Mouse (Mus musculus): Measurements from ENCODE around the gene Rhbdd1. TPM values are rescaled to one million over a fixed set of nuclear protein-coding genes. Genes with fewer than 3 reads are reported as not detected.

Gene Rhbdd1
- polyA plus RNA-seq, 1 experiment from 2014 or later = 7.6 TPM

DNA sequence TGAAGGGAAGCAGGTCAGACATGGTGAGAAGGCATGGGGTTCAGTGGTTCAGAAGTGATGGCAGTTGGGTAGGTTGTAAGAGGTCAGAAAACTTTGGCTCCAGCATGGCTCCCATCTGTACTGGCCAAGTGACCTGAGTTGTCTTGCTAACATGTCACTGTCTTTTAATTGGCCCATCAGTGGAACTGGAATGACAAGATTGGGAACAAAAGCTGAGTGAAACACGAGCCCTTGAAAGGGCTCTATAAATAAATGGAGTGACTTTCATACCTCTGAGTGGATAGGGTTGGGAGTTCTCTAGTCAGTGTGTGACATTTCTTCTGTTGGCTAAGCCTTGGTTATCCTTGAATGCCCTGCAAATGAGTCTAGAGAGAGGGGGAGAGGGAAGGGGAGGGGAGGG lies 123.9 kb downstream of the Rhbdd1 start:
- Histone ChIP-seq H3K4me2 (replicated peaks) (no peak overlapping the region), H3K27ac (no peak overlapping the region), H3K9ac (no peak overlapping the region), H3K4me3 (no peak overlapping the region), H3K27me3 (no peaks in the 10 kb centered on the region), H3K4me1 (no peaks in the 10 kb centered on the region), H3K36me3 (no peaks in the 10 kb centered on the region), H3K9me3 (no peaks in the 10 kb centered on the region)
- ATAC-seq (ENCODE audit: insufficient number of reproducible peaks, insufficient read depth, low FRiP score, low TSS enrichment) = no peak
- 59% methylated on average over 1 of the region's 1 CpGs for WGBS

DNA sequence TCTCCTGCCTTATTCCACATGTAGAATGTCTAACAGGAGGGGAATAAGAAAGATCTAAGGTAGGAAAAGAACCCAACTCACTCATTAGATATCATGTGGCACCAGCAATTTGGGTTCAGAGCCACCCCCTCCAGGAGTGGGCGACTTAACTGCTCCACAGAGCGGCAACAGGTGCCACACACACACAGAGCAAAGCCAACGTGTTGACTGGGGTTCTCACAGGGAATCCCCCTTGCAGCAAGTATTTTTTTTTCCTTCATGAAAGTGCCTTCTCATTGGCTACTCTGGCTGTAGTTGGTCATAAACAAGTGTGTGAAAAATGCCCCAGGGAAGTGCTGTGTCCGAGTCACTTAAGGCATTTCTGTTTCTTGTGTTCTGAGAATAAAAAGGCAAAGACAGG lies 127.3 kb downstream of the Rhbdd1 start:
- Histone ChIP-seq H3K27ac (no peak overlapping the region), H3K9me3 (no peaks in the 10 kb centered on the region), H3K4me1 (no peaks in the 10 kb centered on the region), H3K4me3 (no peak overlapping the region), H3K9ac (no peak overlapping the region), H3K4me2 (replicated peaks) (no peak overlapping the region), H3K36me3 (no peaks in the 10 kb centered on the region), H3K27me3 (no peaks in the 10 kb centered on the region)
- 56% methylated on average over 4 of the region's 4 CpGs for WGBS
- no peak for ATAC-seq (ENCODE audit: insufficient number of reproducible peaks, insufficient read depth, low FRiP score, low TSS enrichment)

DNA sequence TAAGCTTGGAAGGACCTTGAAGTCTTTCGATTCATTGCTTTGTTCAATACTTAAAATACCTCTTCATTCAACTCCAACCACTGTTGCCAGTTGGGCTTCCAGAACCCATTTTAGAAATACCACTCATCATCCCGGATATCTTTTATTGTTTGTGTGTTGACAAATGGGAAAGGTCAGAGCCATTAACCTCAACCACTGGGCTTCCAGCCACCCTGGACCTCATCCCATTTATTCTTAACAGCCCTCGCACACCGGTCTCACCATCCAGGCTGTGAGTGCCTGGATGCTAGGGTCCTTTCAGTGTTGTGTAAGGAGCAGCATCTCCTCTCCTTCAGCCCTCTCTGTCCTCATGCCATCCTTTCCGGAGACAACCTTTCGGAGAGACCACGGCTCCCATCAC lies 129.8 kb downstream of the Rhbdd1 start:
- ATAC-seq (ENCODE audit: insufficient number of reproducible peaks, insufficient read depth, low FRiP score, low TSS enrichment) = no peak
- no peak overlapping the region for H3K27ac ChIP-seq
- no peak overlapping the region for H3K9ac ChIP-seq
- no peaks in the 10 kb centered on the region for H3K27me3 ChIP-seq
- 88% methylated on average over 7 of the region's 7 CpGs for WGBS
- H3K4me2 ChIP-seq (replicated peaks) = no peak overlapping the region
- H3K4me1 ChIP-seq = no peaks in the 10 kb centered on the region
- no peaks in the 10 kb centered on the region for H3K36me3 ChIP-seq
- no peaks in the 10 kb centered on the region for H3K9me3 ChIP-seq
- no peak overlapping the region for H3K4me3 ChIP-seq

DNA sequence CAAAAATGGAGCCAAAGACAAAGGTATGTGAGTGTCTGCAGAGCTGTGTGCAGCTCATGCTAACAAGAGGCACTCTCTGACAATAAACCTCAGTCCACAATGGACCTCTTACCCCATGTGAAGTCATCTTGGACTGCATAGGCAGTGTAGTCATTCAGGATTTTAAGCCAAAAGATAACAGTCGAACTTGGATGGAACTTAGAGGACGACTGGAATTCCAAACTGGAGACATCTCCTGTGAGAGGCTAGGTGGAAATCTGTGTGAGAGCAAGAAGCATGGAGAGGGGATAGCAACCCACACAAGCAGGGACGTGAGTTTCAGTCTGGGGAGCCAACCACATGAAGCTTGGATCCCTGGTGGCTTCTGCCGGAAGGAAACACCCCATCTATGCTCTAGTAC lies 133.6 kb downstream of the Rhbdd1 start:
- no peak overlapping the region for H3K4me2 ChIP-seq (replicated peaks)
- WGBS = 86% methylated on average over 4 of the region's 4 CpGs
- ATAC-seq (ENCODE audit: insufficient number of reproducible peaks, insufficient read depth, low FRiP score, low TSS enrichment) = no peak
- no peaks in the 10 kb centered on the region for H3K36me3 ChIP-seq
- H3K4me3 ChIP-seq = no peak overlapping the region
- no peak overlapping the region for H3K27ac ChIP-seq
- H3K9me3 ChIP-seq = no peaks in the 10 kb centered on the region
- H3K4me1 ChIP-seq = no peaks in the 10 kb centered on the region; the same call in 1 of the 2 replicates
- H3K27me3 ChIP-seq = no peaks in the 10 kb centered on the region
- no peak overlapping the region for H3K9ac ChIP-seq

DNA sequence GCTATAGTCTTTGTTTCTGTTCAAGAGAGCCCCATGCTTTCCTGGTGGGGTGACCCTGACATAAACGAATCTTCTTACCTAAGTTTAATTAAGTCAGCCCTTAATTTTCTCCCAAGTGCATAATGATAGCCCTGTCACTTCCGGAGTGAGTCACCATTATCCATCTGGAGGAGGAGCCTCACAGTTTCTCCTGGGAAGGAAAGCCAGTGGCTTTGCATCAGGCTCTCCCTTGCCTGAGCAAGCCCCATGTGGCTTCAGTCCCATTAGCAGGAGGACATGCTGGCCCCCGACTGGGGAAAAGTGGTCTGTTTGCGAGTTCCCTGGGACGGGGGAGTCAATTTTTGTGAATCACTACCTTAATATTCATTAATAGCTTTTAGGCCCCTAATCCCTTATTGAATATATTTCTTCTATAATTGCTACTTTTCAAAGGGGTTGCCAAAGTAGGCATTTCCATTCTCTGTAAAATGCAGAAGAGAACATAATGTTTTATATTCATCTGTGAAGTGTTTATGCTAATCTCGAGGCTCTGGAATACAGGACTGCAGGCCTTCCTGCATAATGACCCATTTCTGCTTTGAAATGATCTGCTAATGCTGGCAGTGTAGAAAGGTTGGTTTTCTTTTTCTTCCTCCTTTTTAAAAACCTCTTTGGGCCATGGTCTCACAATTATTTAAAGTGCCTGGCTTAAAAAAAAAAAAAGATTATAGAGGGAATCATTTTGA lies 135.8 kb downstream of the Rhbdd1 start:
- H3K4me1 ChIP-seq = no peaks in the 10 kb centered on the region; the same call in 1 of the 2 replicates
- WGBS = 30% methylated on average over 6 of the region's 6 CpGs
- no peak overlapping the region for H3K27ac ChIP-seq
- H3K9me3 ChIP-seq = no peaks in the 10 kb centered on the region
- H3K4me2 ChIP-seq (replicated peaks) = no peak overlapping the region
- H3K36me3 ChIP-seq = no peaks in the 10 kb centered on the region
- H3K9ac ChIP-seq = no peak overlapping the region
- H3K27me3 ChIP-seq = no peaks in the 10 kb centered on the region
- no peak overlapping the region for H3K4me3 ChIP-seq
- ATAC-seq (ENCODE audit: insufficient number of reproducible peaks, insufficient read depth, low FRiP score, low TSS enrichment) = no peak

DNA sequence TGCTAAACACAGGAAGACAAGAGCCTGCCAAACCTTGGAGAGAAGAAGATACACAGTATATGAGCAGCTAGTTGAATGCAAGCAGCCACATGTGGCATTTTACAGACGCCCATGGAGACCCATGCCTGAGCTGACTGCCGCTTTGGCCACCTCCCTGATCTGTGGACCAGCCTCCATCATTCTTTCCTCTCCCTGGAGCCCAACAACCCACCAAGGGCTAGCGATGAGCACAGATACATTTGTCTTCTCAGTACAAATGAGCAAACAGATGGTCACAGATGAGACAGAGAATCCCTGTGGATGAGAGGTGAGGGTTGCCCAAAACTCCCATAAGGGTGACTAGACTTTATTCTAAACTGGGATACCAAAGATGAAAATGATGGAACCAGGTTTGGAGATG lies 137.8 kb downstream of the Rhbdd1 start:
- Histone ChIP-seq H3K36me3 (no peaks in the 10 kb centered on the region), H3K27ac (no peak overlapping the region), H3K4me1 (no peaks in the 10 kb centered on the region; the same call in 1 of the 2 replicates), H3K9ac (no peak overlapping the region), H3K9me3 (no peaks in the 10 kb centered on the region), H3K4me3 (no peak overlapping the region), H3K27me3 (no peaks in the 10 kb centered on the region), H3K4me2 (replicated peaks) (no peak overlapping the region)
- 86% methylated on average over 3 of the region's 3 CpGs for WGBS
- ATAC-seq (ENCODE audit: insufficient number of reproducible peaks, insufficient read depth, low FRiP score, low TSS enrichment) = no peak

DNA sequence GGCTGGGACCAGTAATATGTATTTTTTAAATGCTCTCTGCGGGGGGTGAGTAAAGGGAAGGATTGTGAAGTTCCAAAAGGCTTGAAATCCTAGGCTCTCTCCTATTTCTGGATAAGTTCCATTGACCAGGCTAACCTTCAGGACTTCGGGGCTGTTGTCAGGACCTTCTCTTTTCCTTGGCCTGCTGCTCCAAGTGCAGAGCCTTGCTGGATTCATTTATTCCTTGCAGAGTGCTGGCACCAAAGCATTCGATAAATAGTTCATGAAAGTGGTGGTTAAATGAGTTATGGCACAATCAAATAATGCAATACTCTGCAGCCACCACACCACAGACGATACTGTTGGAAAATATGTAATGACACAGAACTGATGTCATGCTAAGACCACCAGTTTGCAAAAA lies 143.1 kb downstream of the Rhbdd1 start:
- no peak overlapping the region for H3K4me3 ChIP-seq
- no peak overlapping the region for H3K27ac ChIP-seq
- no peak overlapping the region for H3K4me2 ChIP-seq (replicated peaks)
- H3K27me3 ChIP-seq = no peaks in the 10 kb centered on the region
- H3K9ac ChIP-seq = no peak overlapping the region
- ATAC-seq (ENCODE audit: insufficient number of reproducible peaks, insufficient read depth, low FRiP score, low TSS enrichment) = no peak
- H3K9me3 ChIP-seq = no peaks in the 10 kb centered on the region
- no peaks in the 10 kb centered on the region for H3K4me1 ChIP-seq
- H3K36me3 ChIP-seq = no peaks in the 10 kb centered on the region
- 82% methylated on average over 4 of the region's 4 CpGs for WGBS

DNA sequence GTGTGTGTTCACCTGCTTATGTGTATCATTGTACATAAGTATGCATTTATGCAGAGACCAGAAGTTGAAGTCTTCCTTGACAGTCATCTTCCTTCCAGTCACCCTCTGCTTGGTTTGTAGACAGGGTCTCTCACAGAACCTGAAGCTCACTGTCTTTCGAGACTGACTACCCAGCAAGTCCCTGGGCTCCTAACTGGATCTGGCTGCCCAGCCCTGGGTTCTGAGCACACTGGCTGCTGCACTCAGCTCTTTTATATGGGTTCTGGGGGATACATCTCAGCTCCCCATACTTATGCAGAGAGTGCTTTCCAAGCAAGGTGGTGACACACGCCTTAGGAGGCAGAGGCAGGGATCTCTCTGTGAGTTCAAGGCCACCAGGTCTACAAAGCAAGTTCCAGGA lies 143.7 kb downstream of the Rhbdd1 start:
- Histone ChIP-seq H3K9me3 (no peaks in the 10 kb centered on the region), H3K27me3 (no peaks in the 10 kb centered on the region), H3K4me3 (no peak overlapping the region), H3K4me2 (replicated peaks) (no peak overlapping the region), H3K27ac (no peak overlapping the region), H3K4me1 (no peaks in the 10 kb centered on the region), H3K36me3 (no peaks in the 10 kb centered on the region), H3K9ac (no peak overlapping the region)
- no peak for ATAC-seq (ENCODE audit: insufficient number of reproducible peaks, insufficient read depth, low FRiP score, low TSS enrichment)
- WGBS = 68% methylated on average over 2 of the region's 2 CpGs

DNA sequence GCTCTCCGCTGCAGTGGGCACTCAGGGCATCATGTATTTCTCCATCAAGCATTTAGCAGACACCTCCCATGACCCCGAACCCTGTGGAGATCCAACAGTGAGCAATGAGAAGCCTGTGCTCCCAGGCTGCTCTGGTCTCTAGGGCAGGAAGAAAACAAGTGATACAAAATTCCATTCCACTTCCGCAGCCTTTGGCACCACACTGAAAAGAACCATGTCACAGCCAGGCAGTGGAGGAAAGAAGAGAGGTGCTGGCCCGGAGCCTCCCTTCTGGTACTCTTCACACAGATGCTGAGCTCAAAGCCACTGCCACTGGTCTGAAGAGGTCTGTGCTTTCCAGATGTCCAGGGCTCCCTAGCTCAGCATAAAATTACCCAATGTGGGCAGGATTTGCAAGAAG lies 144.8 kb downstream of the Rhbdd1 start:
- 70% methylated on average over 4 of the region's 4 CpGs for WGBS
- Histone ChIP-seq H3K9me3 (no peaks in the 10 kb centered on the region), H3K4me2 (replicated peaks) (no peak overlapping the region), H3K27ac (no peak overlapping the region), H3K4me1 (no peaks in the 10 kb centered on the region), H3K4me3 (no peak overlapping the region), H3K27me3 (no peaks in the 10 kb centered on the region), H3K9ac (no peak overlapping the region), H3K36me3 (no peaks in the 10 kb centered on the region)
- ATAC-seq (ENCODE audit: insufficient number of reproducible peaks, insufficient read depth, low FRiP score, low TSS enrichment) = no peak

DNA sequence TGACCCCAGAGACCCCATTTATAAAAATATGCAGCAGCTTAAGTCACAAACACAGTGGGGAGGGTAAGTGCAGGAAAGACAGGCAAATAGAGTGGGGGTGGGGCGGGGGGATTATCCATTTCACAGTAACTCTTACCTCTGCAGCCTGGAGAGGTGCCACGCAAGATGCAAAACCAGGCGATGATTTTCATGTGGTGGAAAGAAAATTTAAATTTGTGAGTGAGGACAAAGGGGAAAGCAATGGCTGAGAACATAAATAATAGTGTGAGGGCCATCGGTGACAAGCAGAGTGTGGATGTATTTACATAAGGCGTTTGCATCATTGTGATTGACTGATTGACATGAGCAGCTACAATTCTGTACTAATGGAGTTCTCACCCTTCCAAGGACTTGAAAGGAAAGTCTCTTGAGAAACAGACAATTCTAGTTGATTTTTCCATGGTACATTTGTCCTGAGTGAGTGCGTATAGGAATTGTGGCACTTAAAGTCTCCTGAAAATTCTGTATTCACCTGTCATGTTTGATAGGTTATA lies 149.1 kb downstream of the Rhbdd1 start:
- no peak overlapping the region for H3K9ac ChIP-seq
- H3K4me3 ChIP-seq = no peak overlapping the region
- no peaks in the 10 kb centered on the region for H3K4me1 ChIP-seq
- H3K27ac ChIP-seq = no peak overlapping the region
- H3K4me2 ChIP-seq (replicated peaks) = no peak overlapping the region
- no peaks in the 10 kb centered on the region for H3K36me3 ChIP-seq
- H3K9me3 ChIP-seq = no peaks in the 10 kb centered on the region
- 66% methylated on average over 6 of the region's 6 CpGs for WGBS
- H3K27me3 ChIP-seq = no peaks in the 10 kb centered on the region
- ATAC-seq (ENCODE audit: insufficient number of reproducible peaks, insufficient read depth, low FRiP score, low TSS enrichment) = no peak

DNA sequence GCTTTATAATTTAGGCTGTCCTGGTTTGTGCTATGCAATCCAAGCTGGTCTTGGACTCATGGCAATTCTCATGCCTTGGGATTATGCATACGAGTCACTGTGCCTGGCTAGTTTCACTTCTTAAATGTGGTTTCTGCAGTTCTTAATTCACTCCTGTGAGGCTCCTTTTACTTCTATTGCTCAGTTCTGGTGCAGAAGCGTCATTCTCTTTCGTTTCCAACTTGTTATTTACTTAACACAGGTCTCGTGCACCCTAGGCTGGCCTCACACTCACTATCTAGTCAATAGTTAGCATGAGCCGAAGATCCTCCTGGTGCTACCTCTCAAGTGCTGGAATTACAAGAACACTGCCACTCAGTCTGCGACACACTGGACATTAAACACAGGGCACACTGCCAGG lies 152.6 kb downstream of the Rhbdd1 start:
- H3K9me3 ChIP-seq = no peaks in the 10 kb centered on the region
- H3K27ac ChIP-seq = no peak overlapping the region
- H3K4me1 ChIP-seq = no peaks in the 10 kb centered on the region
- H3K4me2 ChIP-seq (replicated peaks) = no peak overlapping the region
- no peaks in the 10 kb centered on the region for H3K27me3 ChIP-seq
- H3K9ac ChIP-seq = no peak overlapping the region
- no peak for ATAC-seq (ENCODE audit: insufficient number of reproducible peaks, insufficient read depth, low FRiP score, low TSS enrichment)
- H3K36me3 ChIP-seq = no peaks in the 10 kb centered on the region
- no peak overlapping the region for H3K4me3 ChIP-seq
- 79% methylated on average over 6 of the region's 6 CpGs for WGBS

DNA sequence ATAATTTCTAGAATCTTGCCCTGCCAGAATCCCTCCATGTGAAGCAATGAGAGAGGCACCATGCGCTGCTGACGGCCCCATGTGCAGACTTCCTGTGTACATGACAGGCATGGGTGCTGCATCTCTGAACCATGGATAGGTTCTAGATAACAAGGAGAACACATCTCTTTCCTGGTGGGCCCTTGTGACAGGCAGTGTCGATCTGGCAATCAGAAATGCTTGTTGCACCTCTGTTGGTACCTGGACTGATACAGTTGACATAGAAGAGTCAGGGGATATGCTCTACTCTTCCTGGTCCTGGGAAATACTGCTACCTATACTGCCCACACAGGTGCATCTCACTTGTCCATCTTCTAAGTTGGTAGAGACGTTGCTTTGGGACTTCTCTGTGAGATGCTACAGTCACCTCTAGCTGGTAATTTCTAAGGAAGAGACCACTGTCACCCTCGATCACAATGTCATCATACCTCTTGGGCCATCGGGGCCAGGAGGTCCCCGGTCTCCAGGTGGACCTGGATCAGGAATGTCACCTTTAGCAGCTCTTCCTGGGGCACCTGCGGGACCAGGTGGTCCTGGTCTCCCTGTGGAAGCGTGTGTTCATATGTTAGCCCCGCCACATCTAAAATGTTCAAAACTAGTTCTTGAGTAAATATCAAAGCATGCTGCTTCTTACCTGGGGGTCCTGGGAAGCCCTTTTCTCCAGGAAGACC lies 154.4 kb downstream of the Rhbdd1 start:
- Histone ChIP-seq H3K4me1 (peaks cover 3% of the 10 kb centered on the region; the same call in 1 of the 2 replicates), H3K9ac (no peak overlapping the region), H3K36me3 (no peaks in the 10 kb centered on the region), H3K4me3 (no peak overlapping the region), H3K9me3 (no peaks in the 10 kb centered on the region), H3K27me3 (no peaks in the 10 kb centered on the region), H3K27ac (no peak overlapping the region), H3K4me2 (replicated peaks) (no peak overlapping the region)
- 91% methylated on average over 10 of the region's 10 CpGs for WGBS
- ATAC-seq (ENCODE audit: insufficient number of reproducible peaks, insufficient read depth, low FRiP score, low TSS enrichment) = no peak
